Mouse (Mus musculus): Measurements from ENCODE around the gene Gm17509.
"Not testable (repeated sequence)": the region's sequence is repeated elsewhere in the genome, so short reads cannot be mapped to it uniquely, and the experiment has no call there.

The Gm17509 gene

GRCm38 (mm10) chr13:117206066-117206465, 14.8 kb downstream of the Gm17509 start:
- DNase-seq: no peak

GRCm38 (mm10) chr13:117204685-117205084, 16.2 kb downstream of the Gm17509 start:
- DNase-seq: no peak

- no peak for DNase-seq
Measured at GRCm38 (mm10) chr13:117202755-117203471, 18.0 kb downstream of the Gm17509 start.

GRCm38 (mm10) chr13:117198402-117199083, 22.3 kb downstream of the Gm17509 start:
- peak; percentile 67 for DNase-seq

- DNase-seq: no peak
Measured at GRCm38 (mm10) chr13:117197666-117198065, 23.2 kb downstream of the Gm17509 start.

- no peak for DNase-seq
Measured at GRCm38 (mm10) chr13:117195569-117196495, 25.0 kb downstream of the Gm17509 start.

- no peak for DNase-seq
Measured at GRCm38 (mm10) chr13:117193422-117193983, 27.4 kb downstream of the Gm17509 start.

GRCm38 (mm10) chr13:117192161-117192560, 28.7 kb downstream of the Gm17509 start:
- no peak for DNase-seq

- DNase-seq: no peak
Measured at GRCm38 (mm10) chr13:117185329-117185728, 35.5 kb downstream of the Gm17509 start.

- DNase-seq: no peak
Measured at GRCm38 (mm10) chr13:117183288-117183687, 37.6 kb downstream of the Gm17509 start.

GRCm38 (mm10) chr13:117180912-117181311, 40.0 kb downstream of the Gm17509 start:
- DNase-seq: not testable (repeated sequence)
